Mouse (Mus musculus): ENCODE data around the gene Kmt5c. TPM values are rescaled to one million over a fixed set of nuclear protein-coding genes. Genes with fewer than 3 reads are reported as not detected.

Gene Kmt5c
- polyA plus RNA-seq, 1 experiment, result 224 TPM

DNA sequence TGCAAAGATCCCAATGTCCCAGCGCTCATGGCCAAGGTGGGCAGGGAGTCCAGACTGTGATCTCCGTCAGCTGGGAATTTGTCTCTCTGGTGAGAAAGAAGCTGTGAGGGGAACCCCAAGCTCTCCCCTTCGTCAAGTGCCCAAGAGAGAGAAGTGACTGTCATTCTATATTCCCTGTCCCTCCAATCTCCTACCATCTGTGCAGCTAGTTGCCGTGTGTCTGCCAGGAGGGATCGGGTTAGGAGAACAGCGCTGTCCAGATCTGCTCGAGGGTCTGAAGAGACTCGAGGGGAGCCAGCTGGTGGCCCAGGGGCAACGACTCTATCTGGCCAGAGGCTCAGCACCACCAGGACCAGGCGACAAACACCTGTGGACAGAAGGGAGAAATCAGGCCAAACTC lies 36.2 kb downstream of the Kmt5c start:
- H3K36me3 ChIP-seq (ENCODE audit: control insufficient read depth, insufficient read depth, low read length), result no peaks in the 10 kb centered on the region
- H3K4me1 ChIP-seq (replicated peaks; ENCODE audit: control insufficient read depth, insufficient read depth, low read length), result no peaks in the 10 kb centered on the region
- no peak for DNase-seq
- peaks cover 4% of the 10 kb centered on the region; the same call in 1 of the 2 replicates for H3K27me3 ChIP-seq (ENCODE audit: control insufficient read depth, insufficient read depth, low read length)
- 68% methylated on average over 10 of the region's 10 CpGs for WGBS
- no peak overlapping the region for H3K27ac ChIP-seq (ENCODE audit: control insufficient read depth, insufficient read depth, low read length)
- no peak overlapping the region for H3K4me3 ChIP-seq (ENCODE audit: control insufficient read depth, insufficient read depth, low read length)
- no peak for TF ChIP-seq CTCF (IDR thresholded peaks at IDR 0.05; ENCODE audit: borderline replicate concordance, control insufficient read depth, extremely low read depth, insufficient read depth, low read length, poor library complexity)
- no peak for TF ChIP-seq POLR2A (IDR thresholded peaks at IDR 0.05; ENCODE audit: control insufficient read depth, extremely low read depth, insufficient read depth, low read length, poor library complexity)

GRCm38 (mm10) chr7:4776861-4777830 lies 37.2 kb downstream of the Kmt5c start:
- H3K27me3 ChIP-seq (ENCODE audit: control insufficient read depth, insufficient read depth, low read length), result peaks cover 4% of the 10 kb centered on the region; the same call in 1 of the 2 replicates
- H3K4me1 ChIP-seq (replicated peaks; ENCODE audit: control insufficient read depth, insufficient read depth, low read length), result no peaks in the 10 kb centered on the region
- TF ChIP-seq POLR2A (IDR thresholded peaks at IDR 0.05; ENCODE audit: control insufficient read depth, extremely low read depth, insufficient read depth, low read length, poor library complexity) (no peak), CTCF (IDR thresholded peaks at IDR 0.05; ENCODE audit: borderline replicate concordance, control insufficient read depth, extremely low read depth, insufficient read depth, low read length, poor library complexity) (no peak)
- peak; percentile 34 for DNase-seq
- no peak overlapping the region for H3K27ac ChIP-seq (ENCODE audit: control insufficient read depth, insufficient read depth, low read length)
- 4% methylated on average over 42 of the region's 56 CpGs for WGBS
- H3K36me3 ChIP-seq (ENCODE audit: control insufficient read depth, insufficient read depth, low read length), result no peaks in the 10 kb centered on the region
- peak overlapping the region; percentile 4; the same call in 1 of the 2 replicates for H3K4me3 ChIP-seq (ENCODE audit: control insufficient read depth, insufficient read depth, low read length)

GRCm38 (mm10) chr7:4777851-4778637 lies 38.1 kb downstream of the Kmt5c start:
- no peaks in the 10 kb centered on the region for H3K4me1 ChIP-seq (replicated peaks; ENCODE audit: control insufficient read depth, insufficient read depth, low read length)
- H3K27ac ChIP-seq (ENCODE audit: control insufficient read depth, insufficient read depth, low read length), result no peak overlapping the region
- no peak for TF ChIP-seq POLR2A (IDR thresholded peaks at IDR 0.05; ENCODE audit: control insufficient read depth, extremely low read depth, insufficient read depth, low read length, poor library complexity)
- TF ChIP-seq CTCF (IDR thresholded peaks at IDR 0.05; ENCODE audit: borderline replicate concordance, control insufficient read depth, extremely low read depth, insufficient read depth, low read length, poor library complexity), result no peak
- no peak for DNase-seq
- peaks cover 4% of the 10 kb centered on the region; the same call in 1 of the 2 replicates for H3K27me3 ChIP-seq (ENCODE audit: control insufficient read depth, insufficient read depth, low read length)
- no peak overlapping the region for H3K4me3 ChIP-seq (ENCODE audit: control insufficient read depth, insufficient read depth, low read length)
- WGBS, result 53% methylated on average over 20 of the region's 20 CpGs
- no peaks in the 10 kb centered on the region for H3K36me3 ChIP-seq (ENCODE audit: control insufficient read depth, insufficient read depth, low read length)

- no peaks in the 10 kb centered on the region for H3K4me1 ChIP-seq (replicated peaks; ENCODE audit: control insufficient read depth, insufficient read depth, low read length)
- 9% methylated on average over 5 of the region's 5 CpGs for WGBS
- H3K36me3 ChIP-seq (ENCODE audit: control insufficient read depth, insufficient read depth, low read length), result no peaks in the 10 kb centered on the region
- no peak overlapping the region for H3K4me3 ChIP-seq (ENCODE audit: control insufficient read depth, insufficient read depth, low read length)
- no peak overlapping the region for H3K27ac ChIP-seq (ENCODE audit: control insufficient read depth, insufficient read depth, low read length)
- TF ChIP-seq POLR2A (IDR thresholded peaks at IDR 0.05; ENCODE audit: control insufficient read depth, extremely low read depth, insufficient read depth, low read length, poor library complexity) (no peak), CTCF (IDR thresholded peaks at IDR 0.05; ENCODE audit: borderline replicate concordance, control insufficient read depth, extremely low read depth, insufficient read depth, low read length, poor library complexity) (peak; percentile 36; the same call in 1 of the 2 replicates)
- H3K27me3 ChIP-seq (ENCODE audit: control insufficient read depth, insufficient read depth, low read length), result peaks cover 2% of the 10 kb centered on the region; the same call in 1 of the 2 replicates
- no peak for DNase-seq
Measured at GRCm38 (mm10) chr7:4779921-4780320, 40.0 kb downstream of the Kmt5c start.

- TF ChIP-seq POLR2A (IDR thresholded peaks at IDR 0.05; ENCODE audit: control insufficient read depth, extremely low read depth, insufficient read depth, low read length, poor library complexity) (no peak), CTCF (IDR thresholded peaks at IDR 0.05; ENCODE audit: borderline replicate concordance, control insufficient read depth, extremely low read depth, insufficient read depth, low read length, poor library complexity) (no peak)
- no peak for DNase-seq
- WGBS, result 51% methylated on average over 3 of the region's 3 CpGs
- Histone ChIP-seq H3K27me3 (ENCODE audit: control insufficient read depth, insufficient read depth, low read length) (no peaks in the 10 kb centered on the region; the same call in 1 of the 2 replicates), H3K27ac (ENCODE audit: control insufficient read depth, insufficient read depth, low read length) (no peak overlapping the region), H3K4me1 (replicated peaks; ENCODE audit: control insufficient read depth, insufficient read depth, low read length) (no peaks in the 10 kb centered on the region), H3K36me3 (ENCODE audit: control insufficient read depth, insufficient read depth, low read length) (no peaks in the 10 kb centered on the region), H3K4me3 (ENCODE audit: control insufficient read depth, insufficient read depth, low read length) (no peak overlapping the region)
Measured at GRCm38 (mm10) chr7:4782130-4782529, 42.2 kb downstream of the Kmt5c start.

DNA sequence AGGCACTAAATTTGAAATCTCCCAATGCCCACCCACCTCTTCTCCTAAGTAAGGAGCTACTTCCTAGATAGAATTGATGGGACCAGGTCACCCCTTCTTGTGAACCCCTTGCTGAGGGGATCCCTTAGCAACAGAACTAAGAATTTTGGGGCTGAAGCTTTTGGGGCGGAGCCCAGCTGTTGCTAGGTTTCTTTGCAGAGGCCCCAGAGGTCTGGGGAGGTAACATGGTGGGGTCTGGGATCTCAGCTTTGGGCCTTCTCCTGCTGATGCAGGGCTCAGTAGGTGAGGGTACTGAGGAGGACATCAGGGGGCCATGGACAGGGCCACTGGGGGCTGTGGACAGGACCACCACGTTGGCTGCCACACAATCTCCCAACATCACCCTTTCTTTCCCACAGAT lies 42.8 kb downstream of the Kmt5c start, which contains the start of the genes Il11 and Tmem190:
Gene Il11, minus strand, starts transcription at position 101 of the 400 bp plus-strand sequence.
Gene Tmem190, plus strand, starts transcription at position 179 of the 400 bp plus-strand sequence.
- Histone ChIP-seq H3K4me3 (ENCODE audit: control insufficient read depth, insufficient read depth, low read length) (no peak within 1 kb of the TSS), H3K27ac (ENCODE audit: control insufficient read depth, insufficient read depth, low read length) (no peak within 1 kb of the TSS), H3K27me3 (ENCODE audit: control insufficient read depth, insufficient read depth, low read length) (no peaks in the 10 kb centered on the region; the same call in 1 of the 2 replicates), H3K4me1 (replicated peaks; ENCODE audit: control insufficient read depth, insufficient read depth, low read length) (no peaks in the 10 kb centered on the region), H3K36me3 (ENCODE audit: control insufficient read depth, insufficient read depth, low read length) (no peaks in the 10 kb centered on the region)
- TF ChIP-seq CTCF (IDR thresholded peaks at IDR 0.05; ENCODE audit: borderline replicate concordance, control insufficient read depth, extremely low read depth, insufficient read depth, low read length, poor library complexity), result no peak
- TF ChIP-seq POLR2A (IDR thresholded peaks at IDR 0.05; ENCODE audit: control insufficient read depth, extremely low read depth, insufficient read depth, low read length, poor library complexity), result no peak
- DNase-seq, result no peak
- WGBS, result 86% methylated on average over 2 of the region's 2 CpGs

All from thymus, adult 2 months (tissue).